Mouse (Mus musculus) small intestine, adult 2 months (tissue): ENCODE results near the gene Golph3l. TPM values are rescaled to one million over a fixed set of nuclear protein-coding genes. Genes with fewer than 3 reads are reported as not detected.

Source experiments
- H3K27ac ChIP-seq: fragments of 200-500 bp; 2 replicates; pipeline ENCODE4 v1.5.1; 2012; ENCODE audit warnings: low read depth, low read length, control low read depth, inconsistent platforms; ENCODE audit not compliant: insufficient read depth
- H3K27me3 ChIP-seq: fragments of 200-500 bp; 2 replicates; pipeline ENCODE4 v1.6.1; 2012; ENCODE audit warnings: mild to moderate bottlenecking, moderate library complexity, low read length, inconsistent platforms; ENCODE audit not compliant: control insufficient read depth, insufficient read depth
- H3K36me3 ChIP-seq: fragments of 200-500 bp; 2 replicates; pipeline ENCODE4 v1.6.1; 2012; ENCODE audit warnings: mild to moderate bottlenecking, low read length, control low read depth, inconsistent platforms; ENCODE audit not compliant: control insufficient read depth, insufficient read depth
- H3K4me1 ChIP-seq: fragments of 200-500 bp; 2 replicates; pipeline ENCODE4 v1.6.1; 2012; ENCODE audit warnings: low read length, inconsistent platforms, mixed read lengths; ENCODE audit not compliant: control insufficient read depth, insufficient read depth, insufficient read length
- H3K4me3 ChIP-seq: fragments of 200-500 bp; 2 replicates; pipeline ENCODE4 v1.5.1; 2012; ENCODE audit warnings: low read depth, mild to moderate bottlenecking, control low read depth, inconsistent platforms, low read length, moderate library complexity
- CTCF ChIP-seq: fragments of 200-500 bp; IDR thresholded peaks from 2 replicates; pipeline ENCODE4 v1.5.1; 2012; ENCODE audit warnings: low read depth, mild to moderate bottlenecking, control low read depth, inconsistent platforms, low read length, moderate library complexity, mixed read lengths; ENCODE audit not compliant: insufficient replicate concordance, insufficient read length; ENCODE audit errors: extremely low read depth
- POLR2A ChIP-seq: fragments of 200-500 bp; IDR thresholded peaks from 2 replicates; pipeline ENCODE4 v1.6.1; 2012; ENCODE audit warnings: low read depth, mild to moderate bottlenecking, control low read depth, inconsistent platforms, low read length, moderate library complexity
- WGBS: fragments of 180-500 bp; shearing (Covaris S2); methylation state at CpG from one replicate; pipeline ENCODE4 v1.1.7; 2018; 5-methylcytosine and 5-hydroxymethylcytosine counted together
- polyA plus RNA-seq: library from polyadenylated mRNA; depleted of rRNA; stranded (reverse); fragments of >200 nt; gene quantifications from 2 replicates; pipeline ENCODE4 v1.2.3, GENCODE M21; 2012

The Golph3l gene
- polyA plus RNA-seq, 1 experiment = 4.8 TPM

DNA sequence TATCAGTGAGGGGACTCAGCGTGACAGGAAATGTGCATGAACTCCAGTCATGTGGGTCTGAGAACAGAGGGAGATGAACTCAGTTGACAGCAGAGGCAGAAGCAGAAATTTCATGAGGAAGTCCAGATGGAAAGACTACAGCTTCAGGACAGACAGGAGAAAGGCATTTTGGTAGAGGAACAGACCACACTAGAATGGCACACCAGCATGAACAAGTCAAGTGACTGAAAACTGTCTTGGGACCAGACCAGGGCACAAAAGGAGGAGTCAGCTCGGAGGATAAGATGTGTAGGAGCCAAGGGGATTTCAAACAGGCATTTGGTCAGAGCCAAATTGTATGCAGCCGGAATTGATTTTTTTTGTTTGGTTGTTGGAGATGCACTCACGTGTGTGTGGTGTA, 46.9 kb downstream of the Golph3l start:
- H3K27me3 ChIP-seq = no peaks in the 10 kb centered on the region
- H3K27ac ChIP-seq = peak overlapping the region; percentile 70
- TF ChIP-seq POLR2A (no peak), CTCF (no peak)
- H3K36me3 ChIP-seq = peaks cover 37% of the 10 kb centered on the region
- peaks cover 8% of the 10 kb centered on the region for H3K4me1 ChIP-seq
- WGBS = 51% methylated on average over 4 of the region's 4 CpGs
- no peak overlapping the region for H3K4me3 ChIP-seq

DNA sequence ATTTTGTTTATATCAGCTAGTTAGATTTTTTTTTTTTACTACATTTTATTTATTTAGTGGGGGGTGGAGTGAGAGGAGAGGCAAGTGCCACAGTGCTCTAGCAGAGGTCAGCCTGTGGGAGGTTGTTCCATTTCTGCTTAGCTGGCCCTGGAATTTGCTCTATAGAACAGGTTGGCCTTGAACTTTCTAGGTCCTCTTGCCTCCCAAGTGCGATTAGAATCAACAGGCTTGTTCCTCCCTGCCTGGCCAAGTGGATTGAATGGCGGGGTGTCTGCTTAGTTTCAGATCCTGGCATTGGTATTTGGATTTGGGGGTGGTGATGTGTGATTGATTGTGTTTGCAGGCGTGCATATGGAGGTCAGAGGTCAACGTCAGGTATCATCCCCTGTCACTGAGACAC, 47.3 kb downstream of the Golph3l start:
- H3K4me3 ChIP-seq = no peak overlapping the region
- no peaks in the 10 kb centered on the region for H3K27me3 ChIP-seq
- H3K36me3 ChIP-seq = peaks cover 33% of the 10 kb centered on the region
- peaks cover 8% of the 10 kb centered on the region for H3K4me1 ChIP-seq
- H3K27ac ChIP-seq = peak overlapping the region; percentile 70
- WGBS = 51% methylated on average over 4 of the region's 4 CpGs
- TF ChIP-seq POLR2A (no peak), CTCF (no peak)

DNA sequence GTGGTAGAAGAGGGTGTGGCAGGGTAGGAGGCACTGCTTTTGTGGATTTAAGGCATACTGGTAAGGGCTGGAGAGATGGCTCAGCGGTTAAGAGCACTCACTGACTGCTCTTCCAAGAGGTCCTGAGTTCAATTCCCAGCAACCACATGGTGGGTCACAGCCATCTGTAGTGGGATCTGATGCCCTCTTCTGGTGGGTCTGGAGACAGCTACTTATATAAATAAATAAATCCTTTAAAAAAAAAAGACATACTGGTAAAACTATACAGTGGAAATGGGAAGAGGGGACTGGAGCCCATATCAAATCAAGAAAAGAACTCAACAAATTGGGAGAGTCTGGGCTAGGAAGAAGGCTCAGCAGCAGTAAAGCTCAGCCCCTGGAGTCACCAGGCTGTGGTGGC, 51.0 kb downstream of the Golph3l start:
- peaks cover 16% of the 10 kb centered on the region; the same call in 1 of the 2 replicates for H3K4me1 ChIP-seq
- 52% methylated on average over 1 of the region's 1 CpGs for WGBS
- no peak overlapping the region for H3K4me3 ChIP-seq
- H3K27me3 ChIP-seq = no peaks in the 10 kb centered on the region
- TF ChIP-seq CTCF = peak; percentile 27; the same call in 1 of the 2 replicates
- TF ChIP-seq POLR2A = no peak
- H3K36me3 ChIP-seq = peaks cover 10% of the 10 kb centered on the region
- H3K27ac ChIP-seq = no peak overlapping the region

DNA sequence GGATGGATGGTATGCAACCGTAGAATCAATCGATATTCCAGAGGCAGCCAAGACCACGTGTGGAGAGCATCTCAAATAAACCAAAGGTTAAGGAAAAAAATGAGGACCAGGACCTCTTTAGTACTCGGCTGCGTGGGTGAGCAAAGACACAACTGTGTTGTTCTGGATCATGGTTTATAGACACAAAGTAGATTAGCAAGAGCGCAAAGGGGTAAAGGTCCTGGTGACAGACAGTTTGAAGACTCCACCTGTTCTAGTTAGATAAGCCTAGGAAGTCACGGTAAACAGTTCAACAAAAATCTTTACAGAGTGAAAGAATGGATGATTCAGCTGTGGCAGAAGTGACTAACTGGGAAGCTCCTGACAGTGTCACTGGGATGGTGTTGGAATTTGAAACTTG, 54.4 kb downstream of the Golph3l start:
- Histone ChIP-seq H3K36me3 (no peaks in the 10 kb centered on the region), H3K4me1 (peaks cover 15% of the 10 kb centered on the region; the same call in 1 of the 2 replicates), H3K27ac (peak overlapping the region; percentile 69), H3K27me3 (no peaks in the 10 kb centered on the region), H3K4me3 (no peak overlapping the region)
- TF ChIP-seq POLR2A (no peak), CTCF (no peak)
- 31% methylated on average over 7 of the region's 7 CpGs for WGBS

- no peaks in the 10 kb centered on the region for H3K27me3 ChIP-seq
- H3K4me3 ChIP-seq = no peak overlapping the region
- no peaks in the 10 kb centered on the region for H3K36me3 ChIP-seq
- TF ChIP-seq CTCF (no peak), POLR2A (no peak)
- peaks cover 20% of the 10 kb centered on the region; the same call in 1 of the 2 replicates for H3K4me1 ChIP-seq
- 48% methylated on average over 10 of the region's 10 CpGs for WGBS
- peak overlapping the region; percentile 36 for H3K27ac ChIP-seq
These were observed 56.8 kb downstream of the Golph3l start for GRCm38 (mm10) chr3:95645313-95646235.

- WGBS = 73% methylated on average over 5 of the region's 5 CpGs
- no peaks in the 10 kb centered on the region for H3K36me3 ChIP-seq
- no peak overlapping the region for H3K4me3 ChIP-seq
- H3K27me3 ChIP-seq = no peaks in the 10 kb centered on the region
- TF ChIP-seq POLR2A (no peak), CTCF (no peak)
- H3K27ac ChIP-seq = no peak overlapping the region
- H3K4me1 ChIP-seq = peaks cover 23% of the 10 kb centered on the region
These were observed 59.3 kb downstream of the Golph3l start for GRCm38 (mm10) chr3:95648016-95648415.

DNA sequence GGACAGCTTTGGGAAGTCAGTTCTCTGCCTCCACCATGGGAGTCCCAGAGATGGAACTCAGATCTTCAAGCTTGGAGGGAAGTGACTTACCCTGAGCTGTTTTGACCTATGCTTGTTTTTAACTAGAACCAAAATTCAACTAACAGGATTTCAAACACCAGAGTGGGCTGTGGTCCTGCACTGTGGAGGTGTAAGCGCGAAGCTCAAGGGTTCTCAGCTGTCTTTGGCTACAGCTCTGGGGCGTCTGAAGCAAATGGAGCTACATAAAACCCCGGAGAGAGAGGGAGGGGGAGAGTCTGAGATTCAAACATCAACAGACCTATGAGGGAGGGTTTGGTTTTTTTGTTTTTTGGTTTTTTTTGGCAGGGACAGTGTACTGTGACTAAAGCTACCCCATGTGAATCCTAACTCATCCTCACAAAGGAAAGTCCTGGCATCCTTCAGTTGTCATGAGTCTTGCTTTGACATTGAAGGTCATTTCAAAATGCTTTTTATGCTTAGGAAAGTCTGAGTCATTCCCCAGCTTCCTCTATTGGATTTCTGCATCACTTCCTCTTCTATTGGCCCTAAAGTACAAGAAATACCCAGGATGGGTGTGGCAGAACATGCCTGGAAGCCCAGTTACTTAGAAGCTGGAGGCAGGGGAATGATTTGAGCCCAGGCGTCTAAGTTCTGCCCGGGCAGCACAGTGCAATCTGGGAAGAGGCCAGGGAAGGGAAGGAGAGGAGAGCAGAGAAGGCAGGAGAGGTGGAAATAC, 61.7 kb downstream of the Golph3l start:
- 44% methylated on average over 6 of the region's 6 CpGs for WGBS
- no peaks in the 10 kb centered on the region for H3K36me3 ChIP-seq
- no peak overlapping the region for H3K4me3 ChIP-seq
- peaks cover 13% of the 10 kb centered on the region for H3K4me1 ChIP-seq
- TF ChIP-seq POLR2A (no peak), CTCF (no peak)
- H3K27ac ChIP-seq = peak overlapping the region; percentile 79
- H3K27me3 ChIP-seq = no peaks in the 10 kb centered on the region
